Mouse (Mus musculus) left cerebral cortex, adult 2 months (tissue): ENCODE results near the gene Zfyve21. TPM values are rescaled to one million over a fixed set of nuclear protein-coding genes. Genes with fewer than 3 reads are reported as not detected.

ENCODE experiments used
- DNase-seq, 2 experiments: peaks; one replicate each; pipeline ENCODE4 v3.0.0; 2021 to 2022; ENCODE audit warnings: low spot score in 2 of 2, mixed read lengths in 1 of 2; ENCODE audit errors: extremely low spot score in 1 of 2
- H3K27ac ChIP-seq: fragments of 200-600 bp; 2 replicates; pipeline ENCODE4 v1.8.1; 2022
- H3K4me3 ChIP-seq: fragments of 200-600 bp; 2 replicates; pipeline ENCODE4 v1.8.1; 2022
- CTCF ChIP-seq: fragments of 200-600 bp; IDR thresholded peaks from 2 replicates; pipeline ENCODE4 v1.8.1; 2022; ENCODE audit warnings: antibody characterized with exemption, mild to moderate bottlenecking, moderate library complexity
- intact Hi-C: fragments of 180-260 bp; cut with DNase I; formaldehyde crosslinking; loops from one replicate; pipeline ENCODE4 v1.15.1; 2025
- total RNA-seq, 2 experiments: library from RNA; stranded (reverse); gene quantifications; 2 replicates each; pipeline ENCODE4 v1.2.3; 2021

Gene Zfyve21
- total RNA-seq, 2 experiments from 2014 or later, result 20.5 to 21.0 TPM

- peak overlapping the region; percentile 82 for H3K27ac ChIP-seq
- H3K4me3 ChIP-seq, result no peak overlapping the region
Observed at GRCm38 (mm10) chr12:111808775-111809174, 5.2 kb upstream of the Zfyve21 start.

DNA sequence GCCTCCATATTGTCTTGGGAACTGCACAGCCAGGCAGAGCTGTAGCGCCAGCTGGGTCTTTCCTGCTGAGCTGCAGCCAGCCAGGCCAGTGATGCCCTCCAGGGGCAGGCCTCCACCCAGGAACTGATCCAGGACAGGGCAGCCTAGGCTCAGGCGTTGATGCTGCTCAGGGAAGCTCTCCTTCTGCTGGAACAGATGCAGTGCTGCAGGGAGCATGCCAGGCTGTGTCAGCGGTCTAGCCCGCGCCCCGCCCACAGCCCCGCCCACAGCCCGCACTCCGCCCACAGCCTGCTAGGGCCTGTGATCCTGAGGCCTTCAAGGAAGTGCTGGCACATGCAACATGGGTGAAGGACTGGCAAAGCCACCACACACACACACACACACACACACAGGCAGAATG is 4.2 kb upstream of the Zfyve21 start:
- peak; percentile 57 to 67 for DNase-seq
- intact Hi-C loops, result loop anchor here (5.0 kb wide), 1 partner anchor 142 kb away; no protein-coding TSS in a partner anchor
- peak overlapping the region; percentile 31; the same call in 1 of the 2 replicates for H3K4me3 ChIP-seq
- peak; percentile 32 for TF ChIP-seq CTCF
- H3K27ac ChIP-seq, result peak overlapping the region; percentile 82

More at GRCm38 (mm10) chr12:111808775-111809174, 5.2 kb upstream of the Zfyve21 start:
- DNase-seq, result no peak
- intact Hi-C loops, result no loop called here
- no peak for TF ChIP-seq CTCF

DNA sequence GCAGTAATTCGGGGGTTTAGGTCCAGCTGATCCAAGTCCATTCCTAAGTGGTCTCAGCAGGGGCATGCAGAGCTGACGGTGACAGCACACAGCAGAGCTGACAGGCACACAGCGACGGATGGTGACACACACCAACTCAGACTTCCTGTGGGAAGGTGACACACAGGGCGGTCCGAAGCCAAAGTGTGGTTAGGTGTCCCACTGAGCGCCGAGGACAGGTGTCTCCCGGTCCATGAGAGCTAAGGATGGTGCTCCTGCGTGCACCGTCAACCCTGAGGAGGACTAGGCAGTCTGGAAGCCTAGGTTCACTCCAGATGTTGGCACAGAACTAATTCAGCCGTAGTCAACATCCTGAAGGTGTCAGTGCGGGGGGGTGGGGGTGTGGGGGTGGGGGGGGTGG is 1.9 kb upstream of the Zfyve21 start:
- Histone ChIP-seq H3K4me3 (no peak overlapping the region), H3K27ac (no peak overlapping the region)
- intact Hi-C loops, result loop anchor here (5.0 kb wide), 1 partner anchor 145 kb away; no protein-coding TSS in a partner anchor
- TF ChIP-seq CTCF, result no peak
- DNase-seq, result no peak

- intact Hi-C loops, result loop anchor here (5.0 kb wide), 1 partner anchor 145 kb away; no protein-coding TSS in a partner anchor
- H3K4me3 ChIP-seq, result no peak overlapping the region
- no peak for DNase-seq
Observed at GRCm38 (mm10) chr12:111812611-111813010, 1.4 kb upstream of the Zfyve21 start.

GRCm38 (mm10) chr12:111813111-111813765 is 732 bp upstream of the Zfyve21 start:
- no peak for DNase-seq
- Histone ChIP-seq H3K27ac (no peak overlapping the region), H3K4me3 (peak overlapping the region; percentile 74)
- intact Hi-C loops, result loop anchor here (5.0 kb wide), 1 partner anchor 146 kb away; no protein-coding TSS in a partner anchor
- TF ChIP-seq CTCF, result no peak

More at GRCm38 (mm10) chr12:111812611-111813010, 1.4 kb upstream of the Zfyve21 start:
- no peak for TF ChIP-seq CTCF
- H3K27ac ChIP-seq, result no peak overlapping the region

DNA sequence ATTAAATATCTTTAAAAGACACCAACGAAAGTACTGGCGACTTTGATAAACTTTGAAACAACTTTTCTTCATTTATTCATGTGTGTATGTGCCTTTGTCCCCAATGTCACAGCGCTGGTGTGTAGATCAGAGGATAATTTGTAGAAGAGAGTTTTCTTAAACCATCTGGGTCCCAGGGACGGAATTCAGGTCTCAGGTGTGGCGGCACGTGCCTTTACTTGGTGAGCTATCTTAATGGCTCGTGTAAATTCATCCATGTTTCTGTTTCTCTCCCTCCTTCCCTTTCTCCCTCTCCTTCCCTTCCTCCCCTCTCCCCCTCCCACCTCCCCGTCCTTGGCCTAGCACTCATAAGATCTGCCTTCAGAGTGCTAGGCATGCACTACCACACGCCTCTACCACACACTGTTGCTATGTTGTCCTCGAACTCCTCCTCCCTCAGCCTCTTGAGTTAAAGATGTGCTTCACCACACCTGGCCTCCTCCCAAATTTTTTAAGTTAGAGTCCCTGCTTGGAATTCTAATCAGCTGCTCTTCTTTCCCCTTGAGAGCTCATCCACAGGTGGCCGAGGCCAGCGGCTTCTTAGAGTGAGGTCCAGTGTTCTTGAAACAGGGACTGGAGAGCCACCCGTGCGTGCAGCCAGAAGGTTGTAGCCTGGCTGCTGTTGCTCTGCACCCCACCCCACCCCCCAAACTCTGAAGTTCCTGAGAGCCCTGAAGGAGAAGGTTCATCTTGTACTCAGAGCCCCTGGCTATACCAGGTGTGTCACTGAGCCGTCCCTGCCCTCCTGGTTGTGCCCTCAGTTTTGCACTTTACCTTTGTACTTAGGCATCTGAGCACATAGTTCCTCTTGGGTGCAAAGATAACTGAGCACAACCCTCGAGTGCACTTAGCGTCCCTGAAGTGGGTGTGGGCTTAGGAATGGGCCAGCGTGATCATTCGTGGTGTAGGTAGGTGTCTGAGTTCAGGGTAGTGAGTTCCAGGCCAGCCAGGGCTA is 1.1 kb downstream of the Zfyve21 start:
- H3K4me3 ChIP-seq, result peak overlapping the region; percentile 99
- peak overlapping the region; percentile 92 for H3K27ac ChIP-seq
- TF ChIP-seq CTCF, result no peak
- no peak for DNase-seq
- intact Hi-C loops, result loop anchor here (5.0 kb wide), 1 partner anchor 148 kb away; no protein-coding TSS in a partner anchor

DNA sequence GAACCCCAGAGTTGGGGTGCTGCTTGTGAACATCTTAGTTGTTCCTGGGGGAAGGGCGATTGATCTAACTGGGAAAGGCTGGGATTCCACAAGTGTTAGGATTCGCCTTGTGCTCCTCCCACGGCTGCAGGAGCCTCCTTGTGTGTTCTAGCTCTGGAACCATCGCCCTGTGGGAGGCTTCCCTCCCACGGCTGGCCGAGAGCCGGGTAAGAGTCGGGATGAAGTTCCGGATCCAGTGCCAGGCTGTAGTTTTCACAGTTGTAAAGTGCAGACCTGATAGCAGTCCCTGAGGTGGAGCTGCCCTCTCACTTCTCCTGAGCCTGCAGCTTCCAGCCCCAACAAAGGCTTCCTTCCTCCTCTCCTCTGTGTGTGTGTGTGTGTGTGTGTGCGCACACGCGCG is 2.6 kb downstream of the Zfyve21 start:
- intact Hi-C loops, result no loop called here
- no peak overlapping the region for H3K4me3 ChIP-seq
- peak; percentile 68 to 74 for DNase-seq
- no peak overlapping the region for H3K27ac ChIP-seq
- TF ChIP-seq CTCF, result no peak

- TF ChIP-seq CTCF, result no peak; the same call in 1 of the 2 replicates
- DNase-seq, result no peak
- Histone ChIP-seq H3K27ac (no peak overlapping the region), H3K4me3 (no peak overlapping the region)
- intact Hi-C loops, result no loop called here
Observed at GRCm38 (mm10) chr12:111816967-111817366, 3.0 kb downstream of the Zfyve21 start.

DNA sequence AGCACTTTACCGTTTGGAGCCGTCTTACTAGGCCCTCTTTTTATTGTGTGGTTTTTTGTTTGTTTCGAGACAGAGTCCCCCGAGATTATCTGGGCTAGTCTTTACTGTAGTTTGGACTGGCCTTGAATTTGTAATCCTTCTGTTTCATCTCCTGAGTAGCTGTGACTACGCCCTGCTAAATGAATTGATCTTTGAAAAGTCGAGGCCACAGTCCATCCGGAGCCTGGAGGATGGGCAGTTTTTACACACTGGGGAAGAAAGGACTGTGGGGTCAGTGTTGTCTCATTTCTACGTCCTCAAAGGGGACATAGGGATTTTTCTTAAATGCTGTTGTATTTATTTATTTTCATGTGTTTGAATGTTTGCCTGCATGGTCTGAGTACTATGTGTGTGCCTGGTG is 4.0 kb downstream of the Zfyve21 start:
- DNase-seq, result no peak
- Histone ChIP-seq H3K27ac (no peak overlapping the region), H3K4me3 (no peak overlapping the region)
- intact Hi-C loops, result no loop called here
- no peak for TF ChIP-seq CTCF

GRCm38 (mm10) chr12:111819936-111820335 is 6.0 kb downstream of the Zfyve21 start:
- H3K27ac ChIP-seq, result no peak overlapping the region

GRCm38 (mm10) chr12:111820708-111821107 is 6.7 kb downstream of the Zfyve21 start:
- TF ChIP-seq CTCF, result no peak
- intact Hi-C loops, result no loop called here
- no peak overlapping the region for H3K27ac ChIP-seq

More at GRCm38 (mm10) chr12:111819936-111820335, 6.0 kb downstream of the Zfyve21 start:
- no peak for TF ChIP-seq CTCF
- intact Hi-C loops, result no loop called here
- no peak for DNase-seq
- no peak overlapping the region for H3K4me3 ChIP-seq

DNA sequence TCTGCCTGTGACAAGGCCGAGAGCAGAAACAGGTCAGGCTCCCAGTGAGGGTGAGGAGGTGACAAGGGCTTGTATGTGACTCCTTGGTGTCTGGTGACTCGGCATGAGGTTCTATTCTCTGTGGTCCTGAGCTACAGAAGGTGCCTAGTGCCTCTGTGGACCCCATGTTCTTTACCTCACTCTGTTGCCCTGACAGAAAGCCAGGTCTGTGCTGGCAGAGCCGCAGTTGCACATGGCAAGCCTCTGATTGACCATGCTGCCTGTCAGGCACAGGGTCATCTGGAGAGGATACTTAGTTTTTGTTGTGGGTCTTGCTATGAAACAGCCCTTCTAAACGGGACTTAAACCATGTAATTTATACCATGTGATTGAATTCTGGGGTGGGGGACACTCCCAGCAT is 8.0 kb downstream of the Zfyve21 start:
- H3K27ac ChIP-seq, result no peak overlapping the region
- TF ChIP-seq CTCF, result no peak
- no peak overlapping the region for H3K4me3 ChIP-seq
- intact Hi-C loops, result no loop called here
- DNase-seq, result no peak

More at GRCm38 (mm10) chr12:111820708-111821107, 6.7 kb downstream of the Zfyve21 start:
- DNase-seq, result no peak
- H3K4me3 ChIP-seq, result no peak overlapping the region
